Mouse (Mus musculus) ES-Bruce4 (cell line): Measurements from ENCODE around the gene Klk1b8.
"Not testable (repeated sequence)": the region's sequence is repeated elsewhere in the genome, so short reads cannot be mapped to it uniquely, and the experiment has no call there.

ENCODE experiments used
- CTCF ChIP-seq: IDR thresholded peaks from one replicate; pipeline ENCODE4 v1.8.1; 2011; ENCODE audit warnings: low read depth, low read length
- EP300 ChIP-seq: IDR thresholded peaks from 2 replicates; pipeline ENCODE4 v1.6.1; 2011; ENCODE audit warnings: low read depth, low read length; ENCODE audit not compliant: insufficient read depth

DNA sequence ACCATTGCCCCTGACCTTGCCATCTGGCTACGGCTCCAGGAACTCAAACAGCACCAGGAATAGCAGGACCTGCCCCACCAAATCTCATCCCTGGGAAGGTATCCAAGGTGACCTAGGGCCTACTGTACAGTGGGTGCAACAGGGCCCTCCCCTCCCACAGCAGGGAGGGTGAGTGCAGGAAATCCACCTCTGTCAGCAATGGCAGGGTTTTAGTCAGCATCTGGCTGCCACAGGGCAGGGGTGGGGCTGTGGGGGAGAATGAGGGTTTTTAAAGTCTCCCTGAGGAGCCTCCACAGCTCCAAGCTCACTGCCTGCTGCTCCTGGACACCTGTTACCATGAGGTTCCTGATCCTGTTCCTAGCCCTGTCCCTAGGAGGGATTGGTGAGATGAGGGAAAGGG, 25.3 kb downstream of the Klk1b8 start, which contains the start of gene Klk1b9:
- TF ChIP-seq CTCF, EP300: not testable (repeated sequence)
